Mouse (Mus musculus): ENCODE measurements around the gene Lgals9. TPM values are rescaled to one million over a fixed set of nuclear protein-coding genes. Genes with fewer than 3 reads are reported as not detected.

Lgals9 gene
- total and polyA plus RNA-seq, 3 experiments = 160 to 287 (median 228) TPM

Other genes starting within 250 kb of the Lgals9 start
- gene Ccnq, start 233.2 kb downstream of the Lgals9 start, total RNA-seq (2012; rRNA removed) = 74.1 and 77.5 TPM in 2 replicates
- 10 to 100 TPM in 1 of 2 experiments, not detected in 1; 80.5 TPM for gene Ccnq, start 233.2 kb downstream of the Lgals9 start, polyA plus RNA-seq (2012; ENCODE audit: insufficient read depth in 1 of 2, insufficient read length in 2 of 2, low read depth in 1 of 2, low replicate concordance in 2 of 2, missing spikeins in 1 of 2)
- gene Lyrm9, start 158.4 kb downstream of the Lgals9 start, total RNA-seq (2012; rRNA removed) = 31.6 and 37.5 TPM in 2 replicates
- gene Lyrm9, start 158.4 kb downstream of the Lgals9 start, polyA plus RNA-seq (2012; ENCODE audit: insufficient read depth in 1 of 2, insufficient read length in 2 of 2, low read depth in 1 of 2, low replicate concordance in 2 of 2, missing spikeins in 1 of 2) = 10 to 100 TPM in 1 of 2 experiments, not detected in 1; 48.6 TPM
- not detected in 2 replicates for gene Nos2, start 64.2 kb downstream of the Lgals9 start, total RNA-seq (2012; rRNA removed)
- not detected for gene Nos2, start 64.2 kb downstream of the Lgals9 start, polyA plus RNA-seq (2012; ENCODE audit: insufficient read depth in 1 of 2, insufficient read length in 2 of 2, low read depth in 1 of 2, low replicate concordance in 2 of 2, missing spikeins in 1 of 2)
- 9.7 and 10.5 TPM in 2 replicates for gene Ksr1, start 161.5 kb upstream of the Lgals9 start, total RNA-seq (2012; rRNA removed)
- gene Ksr1, start 161.5 kb upstream of the Lgals9 start, polyA plus RNA-seq (2012; ENCODE audit: insufficient read depth in 1 of 2, insufficient read length in 2 of 2, low read depth in 1 of 2, low replicate concordance in 2 of 2, missing spikeins in 1 of 2) = 10 to 100 TPM in 1 of 2 experiments, not detected in 1; 18.4 TPM